Mouse (Mus musculus) olfactory bulb, adult 2 months (tissue): ENCODE data around the gene Pou3f1.

Source experiments
- CTCF ChIP-seq: fragments of 200-500 bp; IDR thresholded peaks from 2 replicates; pipeline ENCODE4 v1.5.1; 2012; ENCODE audit warnings: low read depth, mild to moderate bottlenecking, low read length, moderate library complexity; ENCODE audit not compliant: insufficient read depth
- POLR2A ChIP-seq: fragments of 200-500 bp; IDR thresholded peaks from 2 replicates; pipeline ENCODE4 v1.6.1; 2012; ENCODE audit warnings: mild to moderate bottlenecking, low read depth, low read length, moderate library complexity; ENCODE audit not compliant: insufficient read depth

GRCm38 (mm10) chr4:124705661-124706269 is 49.2 kb downstream of the Pou3f1 start:
- no peak for TF ChIP-seq CTCF
- no peak for TF ChIP-seq POLR2A
